Mouse (Mus musculus): ENCODE measurements around the gene Acsm2.

GRCm38 (mm10) chr7:119521816-119522215 is 32.3 kb upstream of the Acsm2 start:
- TF ChIP-seq CTCF (IDR thresholded peaks at IDR 0.05; ENCODE audit: low read depth) (no peak), EP300 (IDR thresholded peaks at IDR 0.05; ENCODE audit: low read depth) (no peak)

Measured in liver, postnatal 0 days (tissue).